Mouse (Mus musculus): ENCODE measurements around the gene Olfr99.
A peak's percentile ranks its signal among the peaks of the same experiment; 100 is the strongest.
"Not testable (repeated sequence)": the region's sequence is repeated elsewhere in the genome, so short reads cannot be mapped to it uniquely, and the experiment has no call there.

Olfr99 gene

GRCm38 (mm10) chr17:37283360-37283759 lies at the start of gene Olfr99:
TSS of gene Olfr99 (minus strand) at chr17:37283460.
- no peak for DNase-seq

- DNase-seq, result no peak
These were observed 33.7 kb upstream of the Olfr99 start, which contains the start of gene Olfr102 for GRCm38 (mm10) chr17:37316954-37317353. TSS of gene Olfr102 (minus strand) at chr17:37317054.

- no peak for DNase-seq
These were observed 27.0 kb upstream of the Olfr99 start for GRCm38 (mm10) chr17:37310146-37310699.

GRCm38 (mm10) chr17:37308483-37308882 lies 25.2 kb upstream of the Olfr99 start:
- DNase-seq, result no peak

- no peak for DNase-seq
These were observed 21.0 kb upstream of the Olfr99 start, which contains the start of gene Olfr101 for GRCm38 (mm10) chr17:37304213-37304612. TSS of gene Olfr101 (minus strand) at chr17:37304313.

GRCm38 (mm10) chr17:37280331-37280730 lies 2.9 kb downstream of the Olfr99 start:
- DNase-seq, result no peak

GRCm38 (mm10) chr17:37276573-37276972 lies 6.7 kb downstream of the Olfr99 start:
- no peak for DNase-seq

GRCm38 (mm10) chr17:37275626-37276248 lies 7.5 kb downstream of the Olfr99 start:
- no peak for DNase-seq

GRCm38 (mm10) chr17:37270702-37271092 lies 12.6 kb downstream of the Olfr99 start:
- DNase-seq, result peak; percentile 75

- peak; percentile 93 for DNase-seq
These were observed 13.1 kb downstream of the Olfr99 start, which contains the start of gene H2-M3 for GRCm38 (mm10) chr17:37270058-37270701. TSS of gene H2-M3 (plus strand) at chr17:37270220.

- no peak for DNase-seq
These were observed 19.6 kb downstream of the Olfr99 start, which contains the start of gene Olfr98 for GRCm38 (mm10) chr17:37263626-37264025. TSS of gene Olfr98 (minus strand) at chr17:37263749.

GRCm38 (mm10) chr17:37250544-37250943 lies 32.7 kb downstream of the Olfr99 start:
- DNase-seq, result peak; percentile 40

GRCm38 (mm10) chr17:37249460-37249859 lies 33.8 kb downstream of the Olfr99 start:
- DNase-seq, result no peak

- peak; percentile 67 for DNase-seq
These were observed 36.5 kb downstream of the Olfr99 start for GRCm38 (mm10) chr17:37246715-37247114.

GRCm38 (mm10) chr17:37242198-37242597 lies 41.1 kb downstream of the Olfr99 start:
- DNase-seq, result no peak

- DNase-seq, result not testable (repeated sequence)
These were observed 46.0 kb downstream of the Olfr99 start, which contains the start of gene Olfr97 for GRCm38 (mm10) chr17:37237230-37237629. TSS of gene Olfr97 (minus strand) at chr17:37237330.
